Mouse (Mus musculus): ENCODE data around the gene Arhgap19.

Arhgap19 gene

GRCm38 (mm10) chr19:41801742-41802369 lies at the start of gene Arhgap19:
Gene Arhgap19 (minus strand): TSS chr19:41802047.
- peak; percentile 87 to 88 for DNase-seq (ENCODE audit: low spot score in 2 of 2)

GRCm38 (mm10) chr19:41850719-41851543 lies 49.1 kb upstream of the Arhgap19 start:
- DNase-seq (ENCODE audit: low spot score in 2 of 2), result no peak

GRCm38 (mm10) chr19:41850021-41850718 lies 48.3 kb upstream of the Arhgap19 start:
- DNase-seq (ENCODE audit: low spot score in 2 of 2), result no peak

- DNase-seq (ENCODE audit: low spot score in 2 of 2), result peak; percentile 85 to 86
Observed at GRCm38 (mm10) chr19:41847992-41848851, 46.4 kb upstream of the Arhgap19 start, which contains the start of gene Frat2. Gene Frat2 (minus strand): TSS chr19:41848132.

GRCm38 (mm10) chr19:41847614-41847991 lies 45.8 kb upstream of the Arhgap19 start:
- DNase-seq (ENCODE audit: low spot score in 2 of 2), result peak; percentile 57 to 60

- DNase-seq (ENCODE audit: low spot score in 2 of 2), result peak; percentile 41 to 43
Observed at GRCm38 (mm10) chr19:41847091-41847581, 45.3 kb upstream of the Arhgap19 start.

- DNase-seq (ENCODE audit: low spot score in 2 of 2), result no peak
Observed at GRCm38 (mm10) chr19:41846366-41847090, 44.7 kb upstream of the Arhgap19 start.

- DNase-seq (ENCODE audit: low spot score in 2 of 2), result no peak
Observed at GRCm38 (mm10) chr19:41844345-41844744, 42.5 kb upstream of the Arhgap19 start.

GRCm38 (mm10) chr19:41842706-41843105 lies 40.9 kb upstream of the Arhgap19 start:
- DNase-seq (ENCODE audit: low spot score in 2 of 2), result no peak

GRCm38 (mm10) chr19:41842196-41842595 lies 40.3 kb upstream of the Arhgap19 start:
- no peak for DNase-seq (ENCODE audit: low spot score in 2 of 2)

- DNase-seq (ENCODE audit: low spot score in 2 of 2), result no peak
Observed at GRCm38 (mm10) chr19:41841105-41841750, 39.4 kb upstream of the Arhgap19 start.

GRCm38 (mm10) chr19:41839685-41840084 lies 37.8 kb upstream of the Arhgap19 start:
- no peak for DNase-seq (ENCODE audit: low spot score in 2 of 2)

GRCm38 (mm10) chr19:41838808-41839207 lies 37.0 kb upstream of the Arhgap19 start:
- DNase-seq (ENCODE audit: low spot score in 2 of 2), result no peak

GRCm38 (mm10) chr19:41837917-41838261 lies 36.0 kb upstream of the Arhgap19 start:
- DNase-seq (ENCODE audit: low spot score in 2 of 2), result no peak

- no peak for DNase-seq (ENCODE audit: low spot score in 2 of 2)
Observed at GRCm38 (mm10) chr19:41837194-41837916, 35.5 kb upstream of the Arhgap19 start.

GRCm38 (mm10) chr19:41836719-41837118 lies 34.9 kb upstream of the Arhgap19 start:
- no peak for DNase-seq (ENCODE audit: low spot score in 2 of 2)

- DNase-seq (ENCODE audit: low spot score in 2 of 2), result peak in 1 of 2 experiments; percentile 25
Observed at GRCm38 (mm10) chr19:41835816-41836215, 34.0 kb upstream of the Arhgap19 start.

- no peak for DNase-seq (ENCODE audit: low spot score in 2 of 2)
Observed at GRCm38 (mm10) chr19:41835407-41835806, 33.6 kb upstream of the Arhgap19 start.

- DNase-seq (ENCODE audit: low spot score in 2 of 2), result no peak
Observed at GRCm38 (mm10) chr19:41832501-41833201, 30.8 kb upstream of the Arhgap19 start.
